Mouse (Mus musculus) hindbrain, embryonic 15.5 days (tissue): ENCODE data around the gene Pde3b. TPM values are rescaled to one million over a fixed set of nuclear protein-coding genes. Genes with fewer than 3 reads are reported as not detected.

ENCODE experiments used
- ATAC-seq: fragments of 200-750 bp; cut with Nextera tagmentation; 2 replicates; pipeline ENCODE4 v1.8.0; 2017; ENCODE audit warnings: low read depth, moderate number of reproducible peaks, moderate TSS enrichment; ENCODE audit not compliant: low FRiP score
- H3K27ac ChIP-seq: fragments of 300-500 bp; sonication (generic); replicated peaks from 2 replicates; pipeline ENCODE4 v1.5.1; 2015; ENCODE audit warnings: mild to moderate bottlenecking, inconsistent platforms
- H3K27me3 ChIP-seq: fragments of 300-500 bp; sonication (generic); 2 replicates; pipeline ENCODE4 v1.6.1; 2015; ENCODE audit warnings: control low read depth, inconsistent platforms
- H3K36me3 ChIP-seq: fragments of 300-500 bp; sonication (generic); 2 replicates; pipeline ENCODE4 v1.6.1; 2015; ENCODE audit warnings: control low read depth, inconsistent platforms
- H3K4me1 ChIP-seq: fragments of 300-500 bp; sonication (generic); replicated peaks from 2 replicates; pipeline ENCODE4 v1.6.1; 2015; ENCODE audit warnings: control low read depth, inconsistent platforms
- H3K4me2 ChIP-seq: fragments of 300-500 bp; sonication (generic); 2 replicates; pipeline ENCODE4 v1.6.1; 2015; ENCODE audit warnings: moderate library complexity, mild to moderate bottlenecking, inconsistent platforms
- H3K4me3 ChIP-seq: fragments of 300-500 bp; sonication (generic); 2 replicates; pipeline ENCODE4 v1.5.1; 2015; ENCODE audit warnings: mild to moderate bottlenecking, inconsistent platforms
- H3K9ac ChIP-seq: fragments of 300-500 bp; sonication (generic); 2 replicates; pipeline ENCODE4 v1.6.1; 2015; ENCODE audit warnings: inconsistent platforms
- H3K9me3 ChIP-seq: fragments of 300-500 bp; sonication (generic); 2 replicates; pipeline ENCODE4 v1.6.1; 2016; ENCODE audit warnings: control low read depth, inconsistent platforms
- WGBS: fragments of 180-500 bp; shearing (Covaris S2); methylation state at CpG from one replicate; pipeline ENCODE4 v1.1.7; 2015; 5-methylcytosine and 5-hydroxymethylcytosine counted together
- polyA plus RNA-seq: library from polyadenylated mRNA; unstranded; fragments of >200 nt; fragmentation: Nextera tagmentation; extraction: Ambion mirVana; gene quantifications from 2 replicates; pipeline ENCODE4 v1.2.1, GENCODE M21; 2015

Pde3b gene
- polyA plus RNA-seq, 1 experiment from 2014 or later = 4.4 TPM

DNA sequence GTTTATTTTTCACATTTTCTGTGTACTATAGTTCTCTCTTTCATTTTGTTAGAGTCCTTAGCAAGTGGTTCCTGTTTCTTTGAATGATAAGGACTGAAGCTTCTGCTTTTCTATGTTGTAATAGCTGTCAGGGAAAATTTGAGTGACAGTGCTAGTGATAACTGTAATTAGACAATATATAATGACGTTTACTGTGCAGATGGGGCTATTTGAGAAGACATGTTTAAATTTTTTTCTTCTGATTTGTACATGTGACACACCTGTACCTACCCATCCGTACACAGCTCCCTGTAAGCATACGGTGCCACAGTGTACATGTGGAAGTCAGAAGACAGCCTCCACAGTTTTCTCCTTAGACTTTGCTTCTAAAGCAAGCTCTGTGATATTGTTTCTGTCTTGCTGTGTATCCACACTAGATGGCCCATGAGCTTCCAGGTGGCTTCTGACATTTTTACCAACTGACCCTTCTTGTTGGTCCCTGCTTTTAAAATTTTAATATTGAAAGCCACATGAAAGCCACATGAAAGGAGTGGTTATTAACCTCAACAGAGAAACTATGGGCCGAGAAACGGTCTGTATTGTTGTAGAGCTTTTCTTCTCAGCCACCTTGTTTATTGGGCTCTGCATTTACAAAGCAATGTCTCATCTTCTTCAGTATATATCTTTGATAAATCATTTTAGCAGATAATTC is 38.4 kb downstream of the Pde3b start:
- H3K9me3 ChIP-seq = no peaks in the 10 kb centered on the region
- H3K4me3 ChIP-seq = no peak overlapping the region
- H3K36me3 ChIP-seq = no peaks in the 10 kb centered on the region
- no peaks in the 10 kb centered on the region for H3K27me3 ChIP-seq
- ATAC-seq = no peak
- no peak overlapping the region for H3K27ac ChIP-seq
- no peaks in the 10 kb centered on the region for H3K4me1 ChIP-seq
- WGBS = 88% methylated on average over 5 of the region's 5 CpGs
- H3K9ac ChIP-seq = no peak overlapping the region
- H3K4me2 ChIP-seq = no peak overlapping the region

DNA sequence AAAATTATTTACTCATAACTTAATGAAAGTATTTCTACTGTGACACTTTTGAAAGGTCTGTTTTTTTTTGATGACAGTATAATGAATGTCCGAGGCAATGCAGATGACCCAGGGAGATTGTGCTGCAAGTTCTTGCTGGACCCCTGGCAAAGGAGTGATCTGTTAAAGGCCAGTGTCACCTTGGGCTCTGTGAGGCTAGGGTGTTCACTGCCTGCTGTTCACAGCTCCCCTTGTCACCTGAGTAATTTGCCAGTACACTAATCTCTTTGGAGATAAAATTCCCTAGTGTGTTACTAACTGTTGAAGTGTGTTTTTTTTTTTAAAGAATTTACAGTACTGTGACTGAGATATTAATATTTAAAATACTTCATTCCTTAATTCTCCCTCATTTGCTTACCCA is 39.8 kb downstream of the Pde3b start:
- Histone ChIP-seq H3K9ac (no peak overlapping the region), H3K4me1 (no peaks in the 10 kb centered on the region), H3K27ac (no peak overlapping the region), H3K4me2 (no peak overlapping the region), H3K4me3 (no peak overlapping the region), H3K27me3 (no peaks in the 10 kb centered on the region), H3K9me3 (no peaks in the 10 kb centered on the region), H3K36me3 (no peaks in the 10 kb centered on the region)
- 85% methylated on average over 1 of the region's 1 CpGs for WGBS
- ATAC-seq = no peak

DNA sequence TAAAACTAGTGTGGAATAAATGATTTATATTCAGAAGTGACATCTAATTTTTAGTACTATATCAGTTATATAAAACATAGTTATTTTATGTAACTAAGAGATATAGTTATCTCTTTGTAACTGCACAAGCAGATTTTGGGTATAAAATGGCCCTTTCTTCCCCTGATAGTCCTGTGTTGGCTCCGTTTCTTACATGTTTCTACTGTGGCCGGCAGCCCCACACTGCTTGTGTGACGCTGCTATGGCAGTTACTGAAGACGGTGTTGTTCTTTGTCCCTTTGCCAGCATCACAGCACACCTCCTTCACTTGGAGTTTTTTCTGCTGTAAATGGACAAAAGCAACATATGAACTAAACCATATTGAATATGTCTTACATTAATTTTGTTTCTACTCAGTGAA is 41.8 kb downstream of the Pde3b start:
- H3K27ac ChIP-seq = no peak overlapping the region
- H3K4me1 ChIP-seq = no peaks in the 10 kb centered on the region
- H3K9me3 ChIP-seq = no peaks in the 10 kb centered on the region
- WGBS = 83% methylated on average over 4 of the region's 4 CpGs
- no peak overlapping the region for H3K4me3 ChIP-seq
- H3K36me3 ChIP-seq = no peaks in the 10 kb centered on the region
- H3K4me2 ChIP-seq = no peak overlapping the region
- H3K9ac ChIP-seq = no peak overlapping the region
- no peaks in the 10 kb centered on the region for H3K27me3 ChIP-seq
- no peak for ATAC-seq

DNA sequence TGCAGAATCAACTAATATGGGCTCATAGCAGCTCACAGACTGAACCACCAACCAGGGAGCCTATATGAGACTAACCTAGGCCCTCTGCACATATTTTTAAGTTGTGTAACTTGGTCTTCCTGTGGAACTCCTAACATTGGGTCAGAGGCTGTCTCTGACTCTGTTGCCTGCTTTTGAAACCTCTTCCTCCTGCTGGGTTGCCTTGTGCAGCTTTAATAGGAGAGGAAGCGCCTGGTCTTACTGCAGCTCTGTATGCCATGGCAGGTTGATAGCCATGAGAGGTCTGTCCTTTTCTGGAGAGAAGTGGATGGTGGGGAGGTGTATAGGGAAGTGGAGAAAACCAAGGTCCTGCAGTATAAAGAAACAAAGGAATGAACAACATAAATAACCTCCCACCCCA is 44.8 kb downstream of the Pde3b start:
- 75% methylated on average over 1 of the region's 1 CpGs for whole genome bisulfite sequencing
- Histone ChIP-seq H3K36me3 (no peaks in the 10 kb centered on the region), H3K9ac (no peak overlapping the region), H3K27me3 (no peaks in the 10 kb centered on the region), H3K4me3 (no peak overlapping the region), H3K27ac (no peak overlapping the region), H3K4me1 (no peaks in the 10 kb centered on the region), H3K9me3 (no peaks in the 10 kb centered on the region), H3K4me2 (no peak overlapping the region)
- no peak for ATAC-seq

DNA sequence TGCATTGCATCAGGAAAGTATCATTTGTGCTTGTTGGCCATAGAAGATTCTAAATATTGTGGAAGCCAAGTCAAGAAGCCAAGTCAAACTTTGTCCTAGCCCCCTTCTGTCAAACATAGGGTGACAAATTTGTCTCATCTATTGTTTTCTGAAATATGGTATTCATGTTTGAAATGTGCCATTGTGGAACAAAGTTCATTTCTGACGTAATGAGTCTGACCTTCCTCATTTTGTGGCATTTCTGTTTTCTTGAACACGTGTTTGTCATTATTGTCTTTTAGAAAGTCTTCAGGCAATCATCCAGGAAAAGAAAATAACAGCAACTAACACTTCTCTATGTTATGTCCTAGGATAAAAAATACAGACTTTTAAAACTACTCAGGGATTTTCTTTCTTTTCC is 46.6 kb downstream of the Pde3b start:
- Histone ChIP-seq H3K9me3 (no peaks in the 10 kb centered on the region), H3K4me3 (no peak overlapping the region), H3K4me1 (no peaks in the 10 kb centered on the region), H3K27me3 (no peaks in the 10 kb centered on the region), H3K27ac (no peak overlapping the region), H3K9ac (no peak overlapping the region), H3K36me3 (no peaks in the 10 kb centered on the region), H3K4me2 (no peak overlapping the region)
- no peak for ATAC-seq
- 71% methylated on average over 2 of the region's 2 CpGs for WGBS

DNA sequence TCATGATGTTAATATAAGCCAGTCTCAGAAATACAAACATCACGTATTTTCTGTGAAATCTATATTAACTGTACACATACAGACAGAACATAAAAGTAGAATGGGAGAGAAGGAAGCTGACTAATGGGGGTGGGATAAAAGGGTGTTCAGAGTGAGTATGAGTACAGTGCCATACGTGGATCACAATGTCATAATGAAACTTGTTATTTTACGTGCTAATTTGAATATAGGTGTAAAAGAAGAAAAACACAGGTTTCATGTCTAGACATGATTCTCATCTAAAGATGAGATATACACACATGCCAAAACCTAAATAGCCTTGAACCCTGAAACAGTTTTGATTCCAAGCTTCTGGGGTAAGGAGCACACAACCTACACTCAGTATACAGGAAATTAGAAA is 51.3 kb downstream of the Pde3b start:
- no peak overlapping the region for H3K4me2 ChIP-seq
- no peaks in the 10 kb centered on the region for H3K4me1 ChIP-seq
- H3K4me3 ChIP-seq = no peak overlapping the region
- no peaks in the 10 kb centered on the region for H3K9me3 ChIP-seq
- no peak overlapping the region for H3K27ac ChIP-seq
- WGBS = 94% methylated on average over 3 of the region's 3 CpGs
- no peaks in the 10 kb centered on the region for H3K27me3 ChIP-seq
- no peaks in the 10 kb centered on the region for H3K36me3 ChIP-seq
- no peak overlapping the region for H3K9ac ChIP-seq
- ATAC-seq = no peak

DNA sequence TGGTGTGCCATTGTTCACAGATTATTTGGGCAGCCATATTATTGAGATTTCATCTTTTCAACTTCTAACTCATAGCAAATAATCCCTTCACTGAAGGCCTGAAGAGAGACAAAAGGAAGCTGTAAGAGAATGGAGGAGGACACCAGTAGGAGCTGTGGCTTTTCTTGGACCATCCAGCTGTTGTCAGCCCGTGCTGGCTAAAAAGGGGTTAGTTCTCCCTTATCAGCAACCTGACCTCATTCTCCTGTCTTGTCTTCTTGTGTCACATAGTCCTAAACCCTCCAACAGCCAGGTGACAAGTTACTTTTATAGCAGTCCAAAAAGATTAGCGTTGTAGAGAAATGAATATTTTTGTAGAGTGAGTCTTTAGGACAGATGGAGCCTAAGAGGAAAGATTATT is 57.4 kb downstream of the Pde3b start:
- H3K27me3 ChIP-seq = no peaks in the 10 kb centered on the region
- WGBS = 64% methylated on average over 2 of the region's 2 CpGs
- H3K9ac ChIP-seq = no peak overlapping the region
- no peak for ATAC-seq
- H3K36me3 ChIP-seq = no peaks in the 10 kb centered on the region
- no peak overlapping the region for H3K4me2 ChIP-seq
- no peak overlapping the region for H3K27ac ChIP-seq
- H3K9me3 ChIP-seq = no peaks in the 10 kb centered on the region
- H3K4me1 ChIP-seq = no peaks in the 10 kb centered on the region
- H3K4me3 ChIP-seq = no peak overlapping the region

DNA sequence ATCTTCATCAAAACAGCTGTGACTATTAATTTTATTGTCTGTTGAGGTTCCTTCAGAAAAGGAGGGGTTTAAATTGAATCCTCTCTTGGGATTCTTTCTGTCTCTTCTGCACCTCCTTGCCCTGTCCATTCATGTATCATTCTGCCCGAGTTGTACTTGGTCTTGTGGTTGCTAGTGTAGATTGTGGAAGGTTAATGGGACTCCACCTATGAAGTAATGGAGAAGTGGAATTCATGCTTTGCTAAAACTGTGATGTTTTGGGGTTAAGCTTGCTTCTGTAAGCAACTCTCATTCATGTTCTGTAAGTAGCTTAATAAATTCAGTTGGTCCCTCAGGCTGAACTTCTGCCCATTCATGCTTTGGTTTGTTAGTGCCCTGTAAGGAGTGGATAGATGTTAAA is 59.8 kb downstream of the Pde3b start:
- Histone ChIP-seq H3K27ac (no peak overlapping the region), H3K4me1 (no peaks in the 10 kb centered on the region), H3K27me3 (no peaks in the 10 kb centered on the region), H3K9me3 (no peaks in the 10 kb centered on the region), H3K9ac (no peak overlapping the region), H3K36me3 (no peaks in the 10 kb centered on the region), H3K4me3 (no peak overlapping the region), H3K4me2 (no peak overlapping the region)
- WGBS = 81% methylated on average over 1 of the region's 1 CpGs
- ATAC-seq = no peak

DNA sequence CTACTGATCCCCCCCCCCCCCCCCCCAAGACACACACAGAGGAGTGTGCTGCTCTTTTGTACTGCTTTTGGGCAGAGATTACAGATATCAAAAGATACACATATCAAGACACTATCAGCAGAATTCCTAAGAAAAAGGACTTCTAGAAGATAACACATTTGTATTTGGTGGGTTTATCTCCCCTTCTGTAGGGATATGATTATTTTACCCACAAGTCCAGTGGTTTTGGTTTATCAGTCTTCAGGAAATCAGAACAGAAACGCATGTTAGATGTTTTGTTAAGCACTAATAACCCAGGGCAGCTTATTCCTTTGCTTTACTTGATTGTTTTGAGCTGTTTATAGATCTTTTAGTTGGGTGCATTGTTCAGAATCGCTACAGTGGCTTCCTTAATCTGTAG is 62.8 kb downstream of the Pde3b start:
- no peak overlapping the region for H3K4me2 ChIP-seq
- no peaks in the 10 kb centered on the region for H3K9me3 ChIP-seq
- H3K4me3 ChIP-seq = no peak overlapping the region
- no peak overlapping the region for H3K9ac ChIP-seq
- no peaks in the 10 kb centered on the region for H3K4me1 ChIP-seq
- no peaks in the 10 kb centered on the region for H3K36me3 ChIP-seq
- 94% methylated on average over 2 of the region's 2 CpGs for WGBS
- ATAC-seq = no peak
- no peak overlapping the region for H3K27ac ChIP-seq
- H3K27me3 ChIP-seq = no peaks in the 10 kb centered on the region

DNA sequence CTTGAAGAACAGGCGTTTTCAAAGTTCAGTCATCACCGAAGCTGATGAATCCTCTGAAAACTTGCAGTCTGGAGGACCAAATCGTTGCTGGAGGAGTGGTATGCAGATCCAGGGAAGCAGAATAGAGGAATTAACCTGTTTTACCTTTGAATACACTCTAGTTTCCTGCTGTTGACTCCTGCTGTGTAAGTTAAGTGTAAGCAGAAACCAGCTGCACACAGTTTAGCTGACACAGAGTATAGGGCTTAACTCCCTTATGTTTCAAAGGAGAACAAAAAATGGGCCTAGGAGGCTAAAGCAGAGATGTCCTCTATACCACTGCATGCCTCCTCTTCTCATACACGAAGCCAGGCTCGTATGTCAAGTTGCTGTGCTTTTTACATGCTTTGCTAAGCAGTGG is 63.8 kb downstream of the Pde3b start:
- no peaks in the 10 kb centered on the region for H3K9me3 ChIP-seq
- no peaks in the 10 kb centered on the region for H3K4me1 ChIP-seq
- no peak overlapping the region for H3K9ac ChIP-seq
- no peak overlapping the region for H3K27ac ChIP-seq
- ATAC-seq = no peak
- H3K27me3 ChIP-seq = no peaks in the 10 kb centered on the region
- no peaks in the 10 kb centered on the region for H3K36me3 ChIP-seq
- no peak overlapping the region for H3K4me2 ChIP-seq
- WGBS = 30% methylated on average over 5 of the region's 5 CpGs
- no peak overlapping the region for H3K4me3 ChIP-seq

DNA sequence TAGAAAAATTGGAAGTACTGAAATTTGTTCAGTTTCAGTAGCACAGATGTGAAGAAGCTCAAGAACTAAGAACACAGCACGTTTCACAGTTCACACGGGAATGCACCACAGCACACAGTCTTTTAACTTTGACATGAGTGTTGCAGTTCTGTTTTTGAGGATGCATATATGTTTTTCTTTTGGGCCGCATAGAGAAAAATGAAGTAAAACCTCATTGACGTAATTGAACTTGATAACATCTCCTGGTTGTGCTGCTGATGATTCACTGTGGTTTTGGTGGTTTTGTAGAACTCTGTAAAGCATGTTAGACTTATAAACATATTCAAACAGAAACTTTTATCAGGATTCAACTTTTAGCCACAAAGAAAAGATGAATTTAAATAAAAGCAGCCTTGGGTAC is 64.7 kb downstream of the Pde3b start:
- no peak overlapping the region for H3K4me2 ChIP-seq
- H3K27ac ChIP-seq = no peak overlapping the region
- no peak overlapping the region for H3K9ac ChIP-seq
- no peaks in the 10 kb centered on the region for H3K4me1 ChIP-seq
- H3K9me3 ChIP-seq = no peaks in the 10 kb centered on the region
- no peak for ATAC-seq
- 82% methylated on average over 4 of the region's 4 CpGs for WGBS
- H3K27me3 ChIP-seq = no peaks in the 10 kb centered on the region
- no peaks in the 10 kb centered on the region for H3K36me3 ChIP-seq
- H3K4me3 ChIP-seq = no peak overlapping the region

DNA sequence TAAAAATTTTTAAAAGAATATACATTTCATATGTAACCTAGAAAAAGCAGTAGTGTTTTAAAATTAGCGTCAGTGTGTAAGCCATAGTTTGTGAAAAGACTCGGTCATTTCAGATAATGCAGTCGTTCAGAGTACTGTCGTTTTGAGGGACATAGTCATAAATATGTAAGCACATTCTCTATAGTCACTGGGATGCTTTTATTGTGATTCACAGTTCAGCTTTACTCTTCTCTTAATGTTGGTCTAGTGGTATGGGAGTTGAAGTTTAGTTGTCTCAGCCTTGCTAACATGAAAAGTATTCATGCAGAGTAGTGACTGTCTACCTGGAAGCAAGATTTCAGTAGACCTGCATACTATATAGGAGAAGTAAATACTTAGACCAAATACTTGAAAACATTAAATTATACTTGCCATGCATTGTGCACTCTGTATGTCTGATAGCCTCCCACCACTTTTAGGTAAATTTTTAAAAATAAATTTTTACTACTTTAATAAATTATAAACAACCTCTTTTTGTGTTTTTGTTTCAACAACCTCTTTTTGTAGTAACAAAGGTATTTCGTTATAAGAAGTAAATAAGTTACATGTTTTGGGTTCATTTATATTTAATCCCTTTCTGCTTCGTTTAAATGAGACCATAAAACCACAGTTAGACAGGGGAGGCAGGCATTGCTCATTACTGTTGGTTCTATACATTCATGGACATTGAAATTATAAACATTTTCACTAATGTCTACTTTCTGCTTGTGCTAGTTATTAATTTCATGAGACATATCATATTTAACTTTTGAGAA is 65.3 kb downstream of the Pde3b start:
- Histone ChIP-seq H3K9me3 (no peaks in the 10 kb centered on the region), H3K4me1 (no peaks in the 10 kb centered on the region), H3K27ac (no peak overlapping the region), H3K36me3 (no peaks in the 10 kb centered on the region), H3K4me3 (no peak overlapping the region), H3K27me3 (no peaks in the 10 kb centered on the region), H3K4me2 (no peak overlapping the region), H3K9ac (no peak overlapping the region)
- 82% methylated on average over 6 of the region's 6 CpGs for WGBS
- ATAC-seq = no peak

DNA sequence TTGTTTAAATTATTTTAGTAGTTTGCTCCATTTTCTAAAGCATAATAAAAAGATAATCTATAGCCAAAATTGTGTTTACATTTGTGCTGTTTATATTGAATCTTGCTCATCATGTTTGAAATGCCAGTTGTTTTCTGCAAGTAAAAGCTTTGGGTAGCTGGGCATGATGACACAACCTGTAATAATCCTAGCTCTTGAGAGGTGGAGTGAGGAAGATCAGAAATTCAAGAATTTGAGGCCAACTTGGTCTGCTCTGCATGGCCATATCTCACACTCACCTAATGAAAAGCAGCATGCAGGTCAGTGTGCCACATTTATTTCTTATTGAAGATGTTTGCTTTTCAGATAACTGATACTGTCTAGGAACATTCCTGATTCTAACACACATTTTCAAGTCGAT is 65.9 kb downstream of the Pde3b start:
- 88% methylated on average over 1 of the region's 1 CpGs for WGBS
- Histone ChIP-seq H3K27me3 (no peaks in the 10 kb centered on the region), H3K4me1 (no peaks in the 10 kb centered on the region), H3K27ac (no peak overlapping the region), H3K36me3 (no peaks in the 10 kb centered on the region), H3K4me3 (no peak overlapping the region), H3K9ac (no peak overlapping the region), H3K4me2 (no peak overlapping the region), H3K9me3 (no peaks in the 10 kb centered on the region)
- ATAC-seq = no peak
